ENCODE assay signal across 19 mouse cellular contexts in genomic region chr9:28490410-28490809, GRCm38 (mm10).
DNase-seq lines count a peak whose midpoint lies in the region; ATAC-seq and TF ChIP-seq lines count a peak whose summit lies in the region.
"Had no signal": no experiment of that assay in that cellular context is flagged by ENCODE, and none has a peak within 500 bp of the region (broad histone marks: within the 10 kb centered on the region; RNA-seq: fewer than 3 reads in every experiment).

No protein-coding gene starts in this region.

- no peaks in the 10 kb centered on the region for H3K36me3 ChIP-seq in myocyte (ENCODE audit: control insufficient read depth, insufficient read depth)
- H3K36me3 ChIP-seq in lung, postnatal 0 days (ENCODE audit: insufficient read depth, low read length), result no peaks in the 10 kb centered on the region
- H3K36me3 ChIP-seq: embryonic facial prominence, embryonic 13.5 days; forebrain, embryonic 12.5 days; heart, embryonic 12.5 days; hindbrain, embryonic 10.5 days; hindbrain, embryonic 15.5 days had no signal

- H3K27me3 ChIP-seq in myocyte (ENCODE audit: control insufficient read depth, insufficient read depth, insufficient read length), result no peaks in the 10 kb centered on the region
- no peaks in the 10 kb centered on the region for H3K27me3 ChIP-seq in lung, postnatal 0 days (replicated peaks; ENCODE audit: insufficient read depth, low read length)
- H3K27me3 ChIP-seq: embryonic facial prominence, embryonic 13.5 days; forebrain, embryonic 12.5 days; heart, embryonic 12.5 days; hindbrain, embryonic 15.5 days had no signal

- H3ac ChIP-seq in myocyte (ENCODE audit: control insufficient read depth, insufficient read length), result no peak overlapping the region

- H3K79me2 ChIP-seq in myocyte (ENCODE audit: control insufficient read depth, insufficient read depth), result no peaks in the 10 kb centered on the region

- no peak for TF ChIP-seq CTCF in lung, postnatal 0 days (IDR thresholded peaks at IDR 0.05)

- TF ChIP-seq POLR2A in myocyte (IDR thresholded peaks at IDR 0.05; ENCODE audit: insufficient read length, low read depth), result no peak

- H3K9me3 ChIP-seq in lung, postnatal 0 days (ENCODE audit: low read length), result no peaks in the 10 kb centered on the region
- H3K9me3 ChIP-seq: embryonic facial prominence, embryonic 13.5 days; forebrain, embryonic 12.5 days; heart, embryonic 12.5 days; hindbrain, embryonic 10.5 days; hindbrain, embryonic 15.5 days had no signal

- WGBS in lung, postnatal 0 days, result 84% methylated on average over 3 of the region's 3 CpGs

- H3K9ac ChIP-seq in lung, postnatal 0 days (replicated peaks; ENCODE audit: low read depth), result no peak overlapping the region
- H3K9ac ChIP-seq: embryonic facial prominence, embryonic 13.5 days; forebrain, embryonic 12.5 days; heart, embryonic 12.5 days; hindbrain, embryonic 15.5 days had no signal

- ATAC-seq in cerebellum, adult (ENCODE audit: insufficient number of reproducible peaks, low FRiP score, low TSS enrichment), result peak; percentile 80
- no peak for ATAC-seq in lung, postnatal 0 days
- ATAC-seq: intestine, embryonic 16.5 days had no signal

- H3K4me3 ChIP-seq in myocyte, result no peak overlapping the region
- H3K4me3 ChIP-seq in lung, postnatal 0 days (ENCODE audit: low read depth, low read length), result no peak overlapping the region
- H3K4me3 ChIP-seq: embryonic facial prominence, embryonic 13.5 days; forebrain, embryonic 12.5 days; heart, embryonic 12.5 days; hindbrain, embryonic 10.5 days; hindbrain, embryonic 15.5 days had no signal

- H3K4me2 ChIP-seq in myocyte (ENCODE audit: low read depth), result peak overlapping the region; percentile 10
- no peak overlapping the region for H3K4me2 ChIP-seq in lung, postnatal 0 days (replicated peaks; ENCODE audit: low read depth, low read length)
- H3K4me2 ChIP-seq: embryonic facial prominence, embryonic 13.5 days; forebrain, embryonic 12.5 days; heart, embryonic 12.5 days; hindbrain, embryonic 15.5 days had no signal

- H3K4me1 ChIP-seq in lung, postnatal 0 days (ENCODE audit: insufficient read depth, low read depth, low read length), result no peaks in the 10 kb centered on the region
- H3K4me1 ChIP-seq: forebrain, embryonic 12.5 days; heart, embryonic 12.5 days; hindbrain, embryonic 10.5 days; hindbrain, embryonic 15.5 days had no signal

- DNase-seq in cerebellum, postnatal 4 days (ENCODE audit: low spot score in 2 of 2), result no peak
- DNase-seq in cerebellum, adult 18-20 months, result peak; percentile 59 to 70
- peak; percentile 83 for DNase-seq in cerebellum, adult 9-11 months
- DNase-seq in adrenal gland, postnatal 4 days (ENCODE audit: low spot score in 2 of 2), result no peak
- no peak for DNase-seq in lung, postnatal 0 days (ENCODE audit: low spot score)
- no peak for DNase-seq in layer of hippocampus, adult 11-12 months (ENCODE audit: low spot score)
- DNase-seq: adrenal gland, postnatal 10 days; B cell, adult 2 months; gastrocnemius, postnatal 36 days; heart, adult 18-20 months; kidney, adult 2 months had no signal

- TF ChIP-seq EP300 in lung, postnatal 0 days (IDR thresholded peaks at IDR 0.05), result no peak

- H3K27ac ChIP-seq in lung, postnatal 0 days (ENCODE audit: low read length), result no peak overlapping the region
- H3K27ac ChIP-seq: embryonic facial prominence, embryonic 13.5 days; forebrain, embryonic 12.5 days; hindbrain, embryonic 10.5 days; hindbrain, embryonic 15.5 days had no signal

TF ChIP-seq in myocyte, 11 proteins besides CTCF, POLR2A, EP300 and RAD21:
- no peak for TF ChIP-seq REST (IDR thresholded peaks at IDR 0.05; ENCODE audit: insufficient read depth, insufficient read length)
- no peak for TF ChIP-seq SRF (IDR thresholded peaks at IDR 0.05; ENCODE audit: control insufficient read depth, insufficient read length, low read depth)
- TF ChIP-seq MYOD1 (IDR thresholded peaks at IDR 0.05; ENCODE audit: control insufficient read depth in 1 of 3, insufficient read length in 2 of 3, low read depth in 2 of 3), result peak; percentile 51 to 90 (median 89)
- TF ChIP-seq CEBPB (IDR thresholded peaks at IDR 0.05; ENCODE audit: insufficient read depth, poor library complexity, severe bottlenecking), result no peak
- no peak for TF ChIP-seq POLR2AphosphoS2 (IDR thresholded peaks at IDR 0.05; ENCODE audit: insufficient read length, low read depth)
- no peak for TF ChIP-seq MAX (IDR thresholded peaks at IDR 0.05; ENCODE audit: low read depth)
- no peak for TF ChIP-seq TCF12 (IDR thresholded peaks at IDR 0.05; ENCODE audit: insufficient read depth, poor library complexity, severe bottlenecking)
- TF ChIP-seq TCF3 (IDR thresholded peaks at IDR 0.05; ENCODE audit: insufficient read length, low read depth), result no peak
- TF ChIP-seq MYOG (IDR thresholded peaks at IDR 0.05; ENCODE audit: control insufficient read depth in 1 of 3, insufficient read depth in 1 of 3, insufficient read length in 2 of 3, low read depth in 2 of 3), result no peak
TF ChIP-seq in myocyte: peak in this region for 1.

Comparison
In these comparisons a context has a peak if more than half of its experiments do, and no peak if none do; other contexts are left out.
1. DNase-seq: peak in cerebellum, adult 18-20 months (2 of 2) and cerebellum, adult 9-11 months (single experiment); none in cerebellum, postnatal 4 days (0 of 2), adrenal gland, postnatal 4 days (0 of 2), lung, postnatal 0 days (single experiment) and layer of hippocampus, adult 11-12 months (single experiment).